Mouse (Mus musculus) thymus, adult 2 months (tissue): ENCODE measurements around the gene Tmem120b.

ENCODE experiments used
- CTCF ChIP-seq: fragments of 200-500 bp; IDR thresholded peaks from 2 replicates; pipeline ENCODE4 v1.5.1; 2012; ENCODE audit warnings: mild to moderate bottlenecking, control low read depth, low read length, moderate library complexity, borderline replicate concordance; ENCODE audit not compliant: control insufficient read depth, poor library complexity, insufficient read depth; ENCODE audit errors: extremely low read depth
- POLR2A ChIP-seq: fragments of 200-500 bp; IDR thresholded peaks from 2 replicates; pipeline ENCODE4 v1.6.1; 2012; ENCODE audit warnings: mild to moderate bottlenecking, low read length, control low read depth, moderate library complexity; ENCODE audit not compliant: control insufficient read depth, poor library complexity, insufficient read depth; ENCODE audit errors: extremely low read depth

GRCm38 (mm10) chr5:123060706-123061401 is 7.4 kb upstream of the Tmem120b start:
- TF ChIP-seq CTCF (no peak), POLR2A (no peak)
